Mouse (Mus musculus): ENCODE results near the gene Mta1.

Gene Mta1

GRCm38 (mm10) chr12:113150591-113150990 lies 52.5 kb downstream of the Mta1 start:
- DNase-seq = no peak

GRCm38 (mm10) chr12:113151046-113151445 lies 53.0 kb downstream of the Mta1 start:
- DNase-seq = peak in 1 of 2 experiments; percentile 5

- DNase-seq = peak; percentile 4 to 12
Measured at GRCm38 (mm10) chr12:113151661-113152271, 53.7 kb downstream of the Mta1 start.

- DNase-seq = peak in 1 of 2 experiments; percentile 11
Measured at GRCm38 (mm10) chr12:113152272-113152661, 54.2 kb downstream of the Mta1 start.

GRCm38 (mm10) chr12:113152991-113153525 lies 55.0 kb downstream of the Mta1 start:
- DNase-seq = no peak

- peak in 1 of 2 experiments; percentile 3 for DNase-seq
Measured at GRCm38 (mm10) chr12:113153971-113154370, 55.9 kb downstream of the Mta1 start.

DNA sequence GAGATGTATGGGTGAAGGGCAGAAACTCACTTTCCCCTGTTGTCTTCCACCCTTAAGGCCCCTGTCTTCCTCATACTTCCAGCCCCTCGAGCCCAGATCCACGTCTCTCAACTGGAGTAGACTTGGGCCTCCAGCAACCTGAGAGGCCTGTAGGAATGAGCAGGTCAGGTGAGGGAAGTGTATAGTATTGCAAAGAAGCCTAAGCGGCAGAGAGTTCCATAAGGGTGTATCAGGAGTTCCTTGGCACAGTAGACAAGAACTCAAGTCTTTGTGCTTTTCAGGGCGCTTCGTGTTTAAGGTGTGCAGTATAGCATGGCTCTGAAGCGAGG lies 56.6 kb downstream of the Mta1 start:
- no peak for DNase-seq

DNA sequence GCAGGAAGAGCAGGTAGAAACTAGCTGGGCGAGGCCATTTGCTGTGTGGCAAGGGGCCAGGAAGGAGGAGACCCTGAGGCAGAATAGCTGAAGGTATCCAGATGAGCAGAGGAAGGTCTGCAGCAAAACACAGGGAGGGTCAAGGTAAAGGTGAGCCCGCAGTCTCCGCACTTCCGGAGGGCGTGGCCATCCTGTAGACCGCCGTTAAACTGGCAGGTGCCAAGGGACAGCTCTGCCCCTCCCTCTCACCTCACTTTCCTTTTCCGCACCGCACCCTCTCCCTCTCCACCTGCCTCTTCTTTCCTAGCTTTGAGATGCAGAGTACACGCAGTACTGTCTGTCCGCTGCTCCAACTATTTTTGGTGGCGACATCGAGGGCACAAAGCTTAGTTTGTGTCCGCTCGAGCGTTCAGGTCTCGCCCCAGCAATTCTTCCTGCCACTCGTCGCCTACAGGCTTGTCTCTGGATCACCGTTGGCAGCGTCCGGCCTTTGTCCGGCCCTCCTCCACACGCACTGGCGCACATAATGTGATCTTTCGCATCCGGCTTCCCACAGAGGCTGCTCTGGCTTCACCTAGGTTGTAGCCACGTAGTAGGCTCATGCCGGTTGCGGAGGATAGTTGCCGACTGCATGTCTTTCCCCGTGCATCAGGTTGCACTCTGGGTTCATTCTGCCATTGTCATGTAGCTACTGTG lies 57.1 kb downstream of the Mta1 start:
- DNase-seq = peak; percentile 60 to 62

DNA sequence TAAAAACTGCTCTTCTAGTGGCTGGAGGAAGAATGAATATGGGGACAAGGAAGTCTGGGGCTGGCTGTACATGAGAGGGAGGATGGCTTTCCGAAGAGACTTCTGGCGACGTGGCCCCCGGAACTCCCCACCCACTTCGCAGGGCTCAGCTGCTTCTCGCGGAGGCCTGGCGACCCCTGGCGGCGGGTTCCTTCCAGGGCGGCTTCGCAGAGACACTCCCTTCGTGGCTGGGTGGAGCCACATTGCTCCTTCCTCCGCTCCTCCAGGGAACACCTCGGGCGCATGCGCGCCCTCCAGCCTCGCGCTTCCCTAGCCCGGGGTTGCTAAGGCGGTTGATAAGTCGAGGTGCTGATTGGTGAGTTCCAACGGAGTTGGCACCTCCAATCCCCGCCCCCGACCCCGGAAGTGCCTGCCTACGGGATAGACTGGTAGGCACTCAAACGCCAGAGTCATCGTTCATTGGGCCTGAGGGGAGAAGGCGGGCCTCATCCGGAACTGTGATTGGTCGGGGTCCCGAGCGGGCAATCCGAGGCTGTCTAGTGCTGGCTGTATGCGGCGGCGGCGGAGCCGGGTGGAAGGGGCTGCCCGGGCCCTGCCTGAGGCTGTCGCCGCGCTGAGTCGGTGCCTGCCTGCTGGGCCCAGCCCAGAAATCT lies 57.9 kb downstream of the Mta1 start, which contains the start of gene Tedc1:
TSS of gene Tedc1 (plus strand) at position 535 of the 653 bp plus-strand sequence.
- DNase-seq = peak; percentile 99 to 100

- no peak for DNase-seq
Measured at GRCm38 (mm10) chr12:113156540-113156929, 58.5 kb downstream of the Mta1 start.

DNA sequence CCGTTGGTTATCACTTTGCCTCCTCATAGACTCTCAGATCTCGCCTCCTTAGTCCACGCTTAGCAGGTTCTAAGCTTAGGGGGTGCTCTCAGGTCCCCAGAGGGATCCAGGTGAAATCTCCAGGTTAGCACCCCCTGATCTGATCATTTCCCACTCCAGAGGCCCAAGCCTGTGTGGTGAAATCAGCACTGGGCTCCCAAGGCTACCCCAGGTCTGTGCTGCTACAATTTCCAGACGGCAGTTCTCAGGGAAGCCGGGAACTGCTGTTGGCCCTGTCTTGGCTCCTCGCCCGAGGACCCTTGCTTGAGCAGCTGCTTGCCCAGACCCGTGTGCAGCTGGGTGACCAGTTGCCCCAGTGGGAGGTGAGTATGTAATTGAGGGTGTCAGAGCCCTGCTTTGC lies 58.9 kb downstream of the Mta1 start:
- peak in 1 of 2 experiments; percentile 43 for DNase-seq

GRCm38 (mm10) chr12:113157521-113157920 lies 59.4 kb downstream of the Mta1 start:
- DNase-seq = no peak

- no peak for DNase-seq
Measured at GRCm38 (mm10) chr12:113157971-113158370, 59.9 kb downstream of the Mta1 start.

GRCm38 (mm10) chr12:113163561-113164006 lies 65.5 kb downstream of the Mta1 start:
- peak in 1 of 2 experiments; percentile 34 for DNase-seq

DNA sequence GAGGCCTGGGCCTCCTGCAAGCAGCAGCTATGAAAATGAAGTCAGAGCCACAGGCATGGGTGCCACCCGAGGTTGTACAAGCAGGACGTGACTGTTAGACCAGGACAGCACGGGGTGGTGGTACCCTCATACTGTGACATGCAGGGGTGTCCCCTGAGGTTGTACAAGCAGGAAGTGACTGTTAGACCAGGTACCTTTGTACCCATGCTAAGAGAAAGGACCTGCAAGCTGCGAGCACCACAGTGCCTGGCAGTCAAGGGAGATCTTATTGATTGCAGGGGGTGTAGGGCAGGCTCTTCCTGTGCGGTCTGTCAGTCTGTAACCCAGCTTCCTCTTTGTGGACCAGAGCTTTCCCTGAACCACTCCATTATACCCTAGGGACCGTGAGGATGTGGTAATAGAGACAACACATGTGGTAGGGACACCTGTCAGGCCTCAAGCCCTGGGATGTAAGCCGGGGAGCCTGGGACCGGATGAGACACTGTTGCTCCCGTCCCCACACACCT lies 70.0 kb downstream of the Mta1 start:
- DNase-seq = no peak

- no peak for DNase-seq
Measured at GRCm38 (mm10) chr12:113176960-113177725, 79.1 kb downstream of the Mta1 start.

GRCm38 (mm10) chr12:113181020-113181419 lies 82.9 kb downstream of the Mta1 start:
- no peak for DNase-seq

DNA sequence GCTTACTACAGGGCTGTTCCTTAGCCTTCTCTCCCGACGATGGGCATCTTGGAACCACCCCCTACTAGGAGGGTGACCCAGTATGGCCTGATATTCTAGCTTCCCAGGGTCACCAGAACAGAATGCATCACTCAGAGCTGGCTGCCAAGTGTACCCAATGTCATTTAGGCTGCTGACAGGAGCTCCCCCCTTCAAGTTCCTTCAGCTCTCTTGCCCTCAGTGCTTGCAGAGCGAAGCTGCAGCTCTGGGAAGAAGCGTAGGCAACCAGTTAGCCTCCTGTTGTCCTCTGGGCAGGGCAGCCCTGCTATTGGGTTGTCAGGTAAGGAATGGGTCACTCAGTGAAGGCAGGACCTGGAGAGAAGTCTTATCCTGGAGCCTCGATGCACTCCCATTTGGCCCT lies 86.9 kb downstream of the Mta1 start:
- DNase-seq = no peak

- DNase-seq = peak; percentile 68 to 74
Measured at GRCm38 (mm10) chr12:113185442-113186291, 87.6 kb downstream of the Mta1 start, which contains the start of gene Tmem121. TSS of gene Tmem121 (plus strand) at chr12:113185930.

DNA sequence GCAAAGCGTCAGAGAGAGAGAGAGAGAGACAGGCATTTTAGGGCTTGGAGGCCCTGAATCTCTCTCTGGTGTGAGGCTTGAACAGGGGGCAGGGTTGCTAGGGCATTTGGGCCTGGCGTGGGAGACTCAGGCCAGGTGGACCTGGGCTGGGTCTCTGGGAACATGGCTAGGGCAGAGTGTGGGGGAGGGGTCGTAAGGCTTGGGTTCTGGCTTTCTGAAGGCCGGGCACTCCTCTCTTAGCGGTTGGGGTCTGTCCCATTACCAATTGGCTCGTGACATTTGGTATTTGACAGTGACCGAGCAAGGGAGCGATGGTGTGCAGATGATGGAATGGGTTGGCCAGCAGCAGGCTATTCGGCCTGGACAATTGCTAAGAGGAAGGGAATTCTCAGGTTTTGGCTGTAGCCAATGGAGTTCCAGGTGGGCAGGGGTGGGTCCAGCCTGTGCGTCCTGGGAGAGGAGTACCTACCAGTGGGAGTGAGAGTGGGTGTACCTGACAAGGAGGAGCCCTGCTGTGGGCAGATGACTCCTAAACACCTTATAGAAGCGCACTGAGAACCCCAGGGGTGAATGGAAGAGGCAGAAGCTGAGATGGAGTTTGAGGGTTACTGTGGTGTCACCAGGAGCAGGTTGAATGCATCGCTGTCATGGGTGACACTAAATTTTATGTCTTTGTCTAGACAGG lies 88.4 kb downstream of the Mta1 start:
- DNase-seq = peak; percentile 29 to 37
